Mouse (Mus musculus): ENCODE data around the gene Ldlr.
"Not testable (repeated sequence)": the region's sequence is repeated elsewhere in the genome, so short reads cannot be mapped to it uniquely, and the experiment has no call there.

The Ldlr gene

GRCm38 (mm10) chr9:21723377-21724146, at the start of gene Ldlr:
Gene Ldlr, plus strand, starts transcription at chr9:21723483.
- peak; percentile 53 to 54 for DNase-seq (ENCODE audit: low spot score in 2 of 2)

- no peak for DNase-seq (ENCODE audit: low spot score in 2 of 2)
Measured at GRCm38 (mm10) chr9:21677706-21678105, 45.6 kb upstream of the Ldlr start.

GRCm38 (mm10) chr9:21680448-21680847, 42.8 kb upstream of the Ldlr start:
- DNase-seq (ENCODE audit: low spot score in 2 of 2), result no peak

GRCm38 (mm10) chr9:21682827-21683226, 40.5 kb upstream of the Ldlr start:
- no peak for DNase-seq (ENCODE audit: low spot score in 2 of 2)

GRCm38 (mm10) chr9:21683897-21684296, 39.4 kb upstream of the Ldlr start:
- DNase-seq (ENCODE audit: low spot score in 2 of 2), result no peak

- DNase-seq (ENCODE audit: low spot score in 2 of 2), result no peak
Measured at GRCm38 (mm10) chr9:21688554-21688953, 34.7 kb upstream of the Ldlr start.

GRCm38 (mm10) chr9:21690031-21690430, 33.3 kb upstream of the Ldlr start:
- no peak for DNase-seq (ENCODE audit: low spot score in 2 of 2)

- peak in 1 of 2 experiments; percentile 17 for DNase-seq (ENCODE audit: low spot score in 2 of 2)
Measured at GRCm38 (mm10) chr9:21691862-21692261, 31.4 kb upstream of the Ldlr start.

- DNase-seq (ENCODE audit: low spot score in 2 of 2), result no peak
Measured at GRCm38 (mm10) chr9:21692491-21692890, 30.8 kb upstream of the Ldlr start.

GRCm38 (mm10) chr9:21694071-21694470, 29.2 kb upstream of the Ldlr start:
- DNase-seq (ENCODE audit: low spot score in 2 of 2), result no peak

- DNase-seq (ENCODE audit: low spot score in 2 of 2), result no peak
Measured at GRCm38 (mm10) chr9:21695229-21695792, 28.0 kb upstream of the Ldlr start.

GRCm38 (mm10) chr9:21697121-21697520, 26.2 kb upstream of the Ldlr start:
- no peak for DNase-seq (ENCODE audit: low spot score in 2 of 2)

- not testable (repeated sequence) for DNase-seq (ENCODE audit: low spot score in 2 of 2)
Measured at GRCm38 (mm10) chr9:21699280-21699679, 24.0 kb upstream of the Ldlr start.

GRCm38 (mm10) chr9:21701091-21701490, 22.2 kb upstream of the Ldlr start:
- no peak for DNase-seq (ENCODE audit: low spot score in 2 of 2)

- no peak for DNase-seq (ENCODE audit: low spot score in 2 of 2)
Measured at GRCm38 (mm10) chr9:21703494-21703893, 19.8 kb upstream of the Ldlr start.

- no peak for DNase-seq (ENCODE audit: low spot score in 2 of 2)
Measured at GRCm38 (mm10) chr9:21706085-21706484, 17.2 kb upstream of the Ldlr start.

- no peak for DNase-seq (ENCODE audit: low spot score in 2 of 2)
Measured at GRCm38 (mm10) chr9:21706586-21707265, 16.6 kb upstream of the Ldlr start.

- DNase-seq (ENCODE audit: low spot score in 2 of 2), result no peak
Measured at GRCm38 (mm10) chr9:21709340-21709739, 13.9 kb upstream of the Ldlr start.

GRCm38 (mm10) chr9:21715298-21715697, 8.0 kb upstream of the Ldlr start:
- DNase-seq (ENCODE audit: low spot score in 2 of 2), result no peak

- no peak for DNase-seq (ENCODE audit: low spot score in 2 of 2)
Measured at GRCm38 (mm10) chr9:21717015-21717414, 6.3 kb upstream of the Ldlr start.

- no peak for DNase-seq (ENCODE audit: low spot score in 2 of 2)
Measured at GRCm38 (mm10) chr9:21721036-21721435, 2.2 kb upstream of the Ldlr start.

GRCm38 (mm10) chr9:21724147-21724536, 859 bp downstream of the Ldlr start:
- peak; percentile 93 to 95 for DNase-seq (ENCODE audit: low spot score in 2 of 2)

Data from thymus, postnatal 10 days (tissue).